Mouse (Mus musculus) MEL (cell line): ENCODE results near the gene Ddit4l. TPM values are rescaled to one million over a fixed set of nuclear protein-coding genes. Genes with fewer than 3 reads are reported as not detected.

Source experiments
- DNase-seq: peaks from one replicate; pipeline ENCODE4 v3.0.0; 2011; ENCODE audit warnings: low read depth, low spot score
- H3K27ac ChIP-seq: 2 replicates; pipeline ENCODE4 v1.5.1; 2012; ENCODE audit warnings: low read depth, mild to moderate bottlenecking, control low read depth, low read length, moderate library complexity; ENCODE audit not compliant: control insufficient read depth
- H3K27me3 ChIP-seq, 2 experiments: fragments of 150-350 bp in 1 of 2; sonication (generic) in 1 of 2; 2 replicates each; pipeline ENCODE4 v1.6.1; 2012; ENCODE audit warnings: low read length in 2 of 2, mild to moderate bottlenecking in 2 of 2, improper control_type of control experiment in 1 of 2, moderate library complexity in 1 of 2; ENCODE audit not compliant: insufficient read depth in 2 of 2, control insufficient read depth in 1 of 2
- H3K36me3 ChIP-seq, 2 experiments: 2 replicates each; pipeline ENCODE4 v1.6.1; 2012 to 2014; ENCODE audit warnings: low read length in 2 of 2, improper control_type of control experiment in 1 of 2, inconsistent platforms in 1 of 2, mild to moderate bottlenecking in 1 of 2; ENCODE audit not compliant: insufficient read depth in 2 of 2, control insufficient read depth in 1 of 2
- H3K4me1 ChIP-seq, 2 experiments: fragments of 150-350 bp in 1 of 2; sonication (generic) in 1 of 2; 2 replicates each; pipeline ENCODE4 v1.6.1; 2012; ENCODE audit warnings: low read length in 2 of 2, improper control_type of control experiment in 1 of 2, mild to moderate bottlenecking in 1 of 2; ENCODE audit not compliant: insufficient read depth in 2 of 2, control insufficient read depth in 1 of 2
- H3K4me3 ChIP-seq, 2 experiments: fragments of 150-350 bp in 1 of 2; sonication (generic) in 1 of 2; 2 replicates each; pipeline ENCODE4 v1.5.1; 2012; ENCODE audit warnings: low read depth in 2 of 2, low read length in 2 of 2, mild to moderate bottlenecking in 2 of 2, moderate library complexity in 2 of 2, control low read depth in 1 of 2, improper control_type of control experiment in 1 of 2; ENCODE audit not compliant: control insufficient read depth in 1 of 2, insufficient read depth in 1 of 2
- H3K79me2 ChIP-seq: 2 replicates; pipeline ENCODE4 v1.6.1; 2012; ENCODE audit warnings: mild to moderate bottlenecking, low read length, moderate library complexity; ENCODE audit not compliant: control insufficient read depth, poor library complexity, insufficient read depth
- H3K9ac ChIP-seq: 2 replicates; pipeline ENCODE4 v1.6.1; 2012; ENCODE audit warnings: low read depth, mild to moderate bottlenecking, control low read depth, low read length, moderate library complexity; ENCODE audit not compliant: control insufficient read depth, poor library complexity, severe bottlenecking
- H3K9me3 ChIP-seq: fragments of 150-350 bp; sonication (generic); replicated peaks from 2 replicates; pipeline ENCODE4 v1.6.1; 2012; ENCODE audit warnings: mild to moderate bottlenecking, low read length, improper control_type of control experiment, moderate library complexity; ENCODE audit not compliant: insufficient read depth
- BHLHE40 ChIP-seq: IDR thresholded peaks from 2 replicates; pipeline ENCODE4 v1.6.1; 2012; ENCODE audit warnings: low read depth, mild to moderate bottlenecking, inconsistent platforms, low read length, improper control_type of control experiment, borderline replicate concordance
- CHD1 ChIP-seq: IDR thresholded peaks from 2 replicates; pipeline ENCODE4 v1.6.1; 2012; ENCODE audit warnings: low read depth, mild to moderate bottlenecking, inconsistent platforms, low read length, improper control_type of control experiment
- CTCF ChIP-seq, 3 experiments: IDR thresholded peaks in 2 of 3; conservative IDR thresholded peaks in 1 of 3; 2 replicates each; pipeline ENCODE4 v1.5.1; 2011 to 2012; ENCODE audit warnings: low read length in 3 of 3, low read depth in 2 of 3, mild to moderate bottlenecking in 2 of 3, improper control_type of control experiment in 1 of 3, inconsistent platforms in 1 of 3, mixed read lengths in 1 of 3, moderate library complexity in 1 of 3; ENCODE audit not compliant: control insufficient read depth in 1 of 3, insufficient read depth in 1 of 3, poor library complexity in 1 of 3, severe bottlenecking in 1 of 3
- ELF1 ChIP-seq: IDR thresholded peaks from 2 replicates; pipeline ENCODE4 v1.6.1; 2014; ENCODE audit warnings: low read depth, mild to moderate bottlenecking, inconsistent platforms, low read length, improper control_type of control experiment, moderate library complexity
- GATA1 ChIP-seq: IDR thresholded peaks from 2 replicates; pipeline ENCODE4 v1.6.1; 2011; ENCODE audit warnings: low read depth, low read length, improper control_type of control experiment
- HCFC1 ChIP-seq: IDR thresholded peaks from 2 replicates; pipeline ENCODE4 v1.6.1; 2012; ENCODE audit warnings: low read depth, mild to moderate bottlenecking, inconsistent platforms, low read length, improper control_type of control experiment, moderate library complexity
- MAFK ChIP-seq: IDR thresholded peaks from 2 replicates; pipeline ENCODE4 v1.6.1; 2011; ENCODE audit warnings: low read depth, mild to moderate bottlenecking, low read length, improper control_type of control experiment, borderline replicate concordance
- MEF2A ChIP-seq: IDR thresholded peaks from 2 replicates; pipeline ENCODE4 v1.6.1; 2014; ENCODE audit warnings: low read depth, mild to moderate bottlenecking, inconsistent platforms, low read length, improper control_type of control experiment; ENCODE audit not compliant: poor library complexity, insufficient replicate concordance, severe bottlenecking; ENCODE audit errors: extremely low read depth
- MXI1 ChIP-seq: IDR thresholded peaks from 2 replicates; pipeline ENCODE4 v1.6.1; 2011; ENCODE audit warnings: mild to moderate bottlenecking, low read depth, low read length, improper control_type of control experiment
- MYC ChIP-seq: IDR thresholded peaks from 2 replicates; pipeline ENCODE4 v1.6.1; 2011; ENCODE audit warnings: low read depth, mild to moderate bottlenecking, low read length, improper control_type of control experiment, moderate library complexity
- NRF1 ChIP-seq: IDR thresholded peaks from 2 replicates; pipeline ENCODE4 v1.6.1; 2014; ENCODE audit warnings: low read depth, mild to moderate bottlenecking, inconsistent platforms, low read length, improper control_type of control experiment, moderate library complexity; ENCODE audit not compliant: poor library complexity, insufficient read depth, severe bottlenecking
- POLR2AphosphoS5 ChIP-seq: IDR thresholded peaks from 2 replicates; pipeline ENCODE4 v1.6.1; 2012; ENCODE audit warnings: low read depth, borderline replicate concordance, mild to moderate bottlenecking, inconsistent platforms, low read length, moderate library complexity, mixed read lengths
- TBP ChIP-seq: IDR thresholded peaks from 2 replicates; pipeline ENCODE4 v1.8.0; 2011; ENCODE audit warnings: low read depth, low read length, improper control_type of control experiment
- TCF12 ChIP-seq: IDR thresholded peaks from 2 replicates; pipeline ENCODE4 v1.6.1; 2014; ENCODE audit warnings: low read depth, mild to moderate bottlenecking, inconsistent platforms, low read length, improper control_type of control experiment, moderate library complexity
- UBTF ChIP-seq: IDR thresholded peaks from 2 replicates; pipeline ENCODE4 v1.6.1; 2012; ENCODE audit warnings: low read depth, mild to moderate bottlenecking, inconsistent platforms, low read length, improper control_type of control experiment, moderate library complexity, borderline replicate concordance; ENCODE audit not compliant: insufficient read depth
- USF2 ChIP-seq, 2 experiments: IDR thresholded peaks; 2 replicates each; pipeline ENCODE4 v1.6.1; 2011 to 2012; ENCODE audit warnings: improper control_type of control experiment in 2 of 2, low read length in 2 of 2, borderline replicate concordance in 1 of 2, inconsistent platforms in 1 of 2, low read depth in 1 of 2, mild to moderate bottlenecking in 1 of 2; ENCODE audit not compliant: insufficient read depth in 1 of 2
- ZC3H11A ChIP-seq: IDR thresholded peaks from 2 replicates; pipeline ENCODE4 v1.6.1; 2012; ENCODE audit warnings: low read depth, mild to moderate bottlenecking, inconsistent platforms, low read length, improper control_type of control experiment
- ZKSCAN1 ChIP-seq: IDR thresholded peaks from 2 replicates; pipeline ENCODE4 v1.6.1; 2012; ENCODE audit warnings: low read depth, mild to moderate bottlenecking, inconsistent platforms, low read length, improper control_type of control experiment, moderate library complexity
- ZMIZ1 ChIP-seq: IDR thresholded peaks from 2 replicates; pipeline ENCODE4 v1.6.1; 2012; ENCODE audit warnings: low read depth, mild to moderate bottlenecking, inconsistent platforms, low read length, improper control_type of control experiment, moderate library complexity
- polyA plus RNA-seq, 2 experiments: library from polyadenylated mRNA; stranded (reverse) in 1 of 2; unstranded in 1 of 2; fragments of >175 nt in 1 of 2; fragments of >200 nt in 1 of 2; gene quantifications; 2 replicates each; pipeline versions ENCODE4 v1.2.1 to v1.2.4; 2012; ENCODE audit warnings: low replicate concordance in 2 of 2, low read depth in 1 of 2; ENCODE audit not compliant: insufficient read length in 2 of 2, insufficient read depth in 1 of 2, missing spikeins in 1 of 2
- total RNA-seq: library from RNA; depleted of rRNA; stranded (reverse); fragments of 300-350 nt; gene quantifications from 2 replicates; pipeline ENCODE4 v1.2.3, GENCODE M21; 2012

Ddit4l gene
- total and polyA plus RNA-seq, 3 experiments, result not detected

- DNase-seq, result no peak
- Histone ChIP-seq H3K9me3 (no peaks in the 10 kb centered on the region), H3K27ac (no peak overlapping the region), H3K4me1 (no peaks in the 10 kb centered on the region), H3K4me3 (no peak overlapping the region), H3K36me3 (no peaks in the 10 kb centered on the region), H3K9ac (no peak overlapping the region), H3K27me3 (peaks cover 0 to 3% of the 10 kb centered on the region in 2 experiments; a peak in 1 of 4 replicates), H3K79me2 (no peaks in the 10 kb centered on the region)
- no peak for TF ChIP-seq BHLHE40
- TF ChIP-seq TCF12, result no peak
- no peak for TF ChIP-seq CHD1
- TF ChIP-seq MYC, result no peak
- TF ChIP-seq ZC3H11A, result no peak
- TF ChIP-seq MXI1, result no peak
- no peak for TF ChIP-seq POLR2AphosphoS5
- TF ChIP-seq MEF2A, result no peak
- no peak for TF ChIP-seq GATA1
- TF ChIP-seq USF2 (IDR thresholded peaks at IDR 0.05; ENCODE audit: borderline replicate concordance in 1 of 2, insufficient read depth in 1 of 2, low read depth in 1 of 2, low read length in 2 of 2), result no peak
These were observed 9.4 kb upstream of the Ddit4l start for GRCm38 (mm10) chr3:137611981-137612380.

- Histone ChIP-seq H3K36me3 (no peaks in the 10 kb centered on the region), H3K4me1 (no peaks in the 10 kb centered on the region), H3K27me3 (peaks cover 0 to 2% of the 10 kb centered on the region in 2 experiments; a peak in 1 of 4 replicates), H3K9ac (no peak overlapping the region), H3K9me3 (no peaks in the 10 kb centered on the region), H3K79me2 (no peaks in the 10 kb centered on the region), H3K4me3 (no peak overlapping the region), H3K27ac (no peak overlapping the region)
- TF ChIP-seq ELF1, result no peak
- no peak for TF ChIP-seq CTCF (IDR thresholded peaks at IDR 0.05 in 2 of 3, conservative IDR thresholded peaks at IDR 0.05 in 1 of 3; ENCODE audit: control insufficient read depth in 1 of 3, insufficient read depth in 1 of 3, low read depth in 2 of 3, low read length in 3 of 3, poor library complexity in 1 of 3, severe bottlenecking in 1 of 3)
- no peak for TF ChIP-seq NRF1
- TF ChIP-seq BHLHE40, result no peak
- TF ChIP-seq MEF2A, result no peak
- TF ChIP-seq ZMIZ1, result no peak
- TF ChIP-seq ZKSCAN1, result no peak
- no peak for TF ChIP-seq USF2 (IDR thresholded peaks at IDR 0.05; ENCODE audit: borderline replicate concordance in 1 of 2, insufficient read depth in 1 of 2, low read depth in 1 of 2, low read length in 2 of 2)
- no peak for TF ChIP-seq TCF12
- no peak for TF ChIP-seq MAFK
- no peak for TF ChIP-seq HCFC1
- TF ChIP-seq TBP, result no peak
- no peak for TF ChIP-seq MYC
- no peak for TF ChIP-seq UBTF
- DNase-seq, result no peak
These were observed 872 bp upstream of the Ddit4l start for GRCm38 (mm10) chr3:137620540-137620939.
